Mouse (Mus musculus) gastrocnemius, adult 18-20 months (tissue): ENCODE measurements around the gene Gm21954. TPM values are rescaled to one million over a fixed set of nuclear protein-coding genes. Genes with fewer than 3 reads are reported as not detected.

Experiments
- DNase-seq: peaks from one replicate; pipeline ENCODE4 v3.0.0; 2021; ENCODE audit warnings: low spot score
- long read RNA-seq, 2 experiments: library from polyadenylated mRNA; stranded (forward); transcript quantifications; one replicate each; pipeline ENCODE4 v2.0.0; 2021
- total RNA-seq, 2 experiments: library from RNA; stranded (reverse); gene quantifications; 2 replicates each; pipeline ENCODE4 v1.2.3; 2021

Gene Gm21954
- not detected for total RNA-seq
- long read RNA-seq, experiment 1 = 0 reads
- long read RNA-seq, experiment 2 = 0 reads

GRCm38 (mm10) chr3:55472110-55472509, at the start of gene Gm21954:
TSS of gene Gm21954 (minus strand) at chr3:55472210.
- DNase-seq = no peak

GRCm38 (mm10) chr3:55521776-55522175, 49.8 kb upstream of the Gm21954 start:
- no peak for DNase-seq

- peak; percentile 74 for DNase-seq
Measured at GRCm38 (mm10) chr3:55520240-55521180, 48.5 kb upstream of the Gm21954 start.

GRCm38 (mm10) chr3:55517454-55518014, 45.5 kb upstream of the Gm21954 start:
- no peak for DNase-seq

GRCm38 (mm10) chr3:55515966-55516365, 44.0 kb upstream of the Gm21954 start:
- DNase-seq = no peak

- no peak for DNase-seq
Measured at GRCm38 (mm10) chr3:55511658-55512057, 39.6 kb upstream of the Gm21954 start.

GRCm38 (mm10) chr3:55510198-55510597, 38.2 kb upstream of the Gm21954 start:
- no peak for DNase-seq

- no peak for DNase-seq
Measured at GRCm38 (mm10) chr3:55499298-55499697, 27.3 kb upstream of the Gm21954 start.

GRCm38 (mm10) chr3:55496462-55496941, 24.5 kb upstream of the Gm21954 start:
- no peak for DNase-seq

GRCm38 (mm10) chr3:55495866-55496265, 23.9 kb upstream of the Gm21954 start:
- no peak for DNase-seq

- no peak for DNase-seq
Measured at GRCm38 (mm10) chr3:55495231-55495630, 23.2 kb upstream of the Gm21954 start.

GRCm38 (mm10) chr3:55494348-55494747, 22.3 kb upstream of the Gm21954 start:
- DNase-seq = no peak

- no peak for DNase-seq
Measured at GRCm38 (mm10) chr3:55492021-55492420, 20.0 kb upstream of the Gm21954 start.

GRCm38 (mm10) chr3:55489231-55489990, 17.4 kb upstream of the Gm21954 start:
- DNase-seq = no peak

GRCm38 (mm10) chr3:55483328-55483727, 11.3 kb upstream of the Gm21954 start:
- DNase-seq = no peak

GRCm38 (mm10) chr3:55481140-55481539, 9.1 kb upstream of the Gm21954 start:
- DNase-seq = no peak

- DNase-seq = no peak
Measured at GRCm38 (mm10) chr3:55479306-55479705, 7.3 kb upstream of the Gm21954 start.

GRCm38 (mm10) chr3:55476694-55477093, 4.7 kb upstream of the Gm21954 start:
- DNase-seq = no peak

GRCm38 (mm10) chr3:55473146-55473545, 1.1 kb upstream of the Gm21954 start:
- no peak for DNase-seq

GRCm38 (mm10) chr3:55466348-55466747, 5.7 kb downstream of the Gm21954 start:
- DNase-seq = no peak

GRCm38 (mm10) chr3:55465785-55466184, 6.2 kb downstream of the Gm21954 start:
- DNase-seq = no peak

- no peak for DNase-seq
Measured at GRCm38 (mm10) chr3:55464226-55464625, 7.8 kb downstream of the Gm21954 start.
